Mouse (Mus musculus): Measurements from ENCODE around the gene Adgrl3.

DNA sequence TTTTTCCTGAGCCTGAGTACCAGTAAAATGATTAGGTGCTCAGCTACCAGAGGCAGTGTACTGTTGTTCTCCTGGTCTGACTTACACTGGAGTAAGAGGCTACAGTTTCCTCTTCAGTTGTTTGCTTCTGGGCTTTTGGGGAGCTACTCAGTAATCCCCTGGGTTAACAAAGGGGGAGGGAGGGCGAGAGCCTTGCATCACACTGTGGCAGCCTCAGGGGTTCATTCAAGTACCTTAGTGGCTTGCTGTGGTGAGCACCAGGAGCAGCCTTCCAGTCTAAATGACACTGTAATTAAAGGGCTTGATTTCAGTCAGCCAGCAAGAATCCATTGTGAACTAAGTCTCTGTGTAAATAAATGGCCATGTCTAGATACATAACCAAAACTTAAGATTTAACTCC, 324.4 kb downstream of the Adgrl3 start:
- TF ChIP-seq POLR2A (IDR thresholded peaks at IDR 0.05; ENCODE audit: insufficient read length, low read depth) (no peak), MAX (IDR thresholded peaks at IDR 0.05; ENCODE audit: low read depth) (no peak), TCF12 (IDR thresholded peaks at IDR 0.05; ENCODE audit: insufficient read depth, poor library complexity, severe bottlenecking) (no peak), USF1 (IDR thresholded peaks at IDR 0.05; ENCODE audit: low read depth) (no peak), CEBPB (IDR thresholded peaks at IDR 0.05; ENCODE audit: insufficient read depth, poor library complexity, severe bottlenecking) (no peak), MYOG (IDR thresholded peaks at IDR 0.05; ENCODE audit: control insufficient read depth in 1 of 3, insufficient read depth in 1 of 3, insufficient read length in 2 of 3, low read depth in 2 of 3) (no peak), MYOD1 (IDR thresholded peaks at IDR 0.05; ENCODE audit: control insufficient read depth in 1 of 3, insufficient read length in 2 of 3, low read depth in 2 of 3) (no peak), POLR2AphosphoS2 (IDR thresholded peaks at IDR 0.05; ENCODE audit: insufficient read length, low read depth) (no peak), E2F4 (IDR thresholded peaks at IDR 0.05; ENCODE audit: insufficient read depth) (no peak), SRF (IDR thresholded peaks at IDR 0.05; ENCODE audit: control insufficient read depth, insufficient read length, low read depth) (no peak), REST (IDR thresholded peaks at IDR 0.05; ENCODE audit: insufficient read depth, insufficient read length) (no peak), TCF3 (IDR thresholded peaks at IDR 0.05; ENCODE audit: insufficient read length, low read depth) (no peak)
